Mouse (Mus musculus) kidney, adult 2 months (tissue): ENCODE results near the gene Plin2. TPM values are rescaled to one million over a fixed set of nuclear protein-coding genes. Genes with fewer than 3 reads are reported as not detected.
A peak's percentile ranks its signal among the peaks of the same experiment; 100 is the strongest.

ENCODE experiments used
- DNase-seq: peaks from one replicate; pipeline ENCODE4 v3.0.0; 2021
- H3K27ac ChIP-seq: fragments of 200-500 bp; 2 replicates; pipeline ENCODE4 v1.5.1; 2012; ENCODE audit warnings: low read depth, low read length, control low read depth, inconsistent platforms; ENCODE audit not compliant: insufficient read depth
- H3K27me3 ChIP-seq: fragments of 200-500 bp; replicated peaks from 2 replicates; pipeline ENCODE4 v1.6.1; 2012; ENCODE audit warnings: mild to moderate bottlenecking, moderate library complexity, low read length, inconsistent platforms; ENCODE audit not compliant: control insufficient read depth, insufficient read depth
- H3K36me3 ChIP-seq: fragments of 200-500 bp; 2 replicates; pipeline ENCODE4 v1.6.1; 2012; ENCODE audit warnings: mild to moderate bottlenecking, moderate library complexity, low read length, inconsistent platforms; ENCODE audit not compliant: control insufficient read depth, insufficient read depth
- H3K4me1 ChIP-seq: fragments of 200-500 bp; 2 replicates; pipeline ENCODE4 v1.6.1; 2011; ENCODE audit warnings: low read length; ENCODE audit not compliant: control insufficient read depth, insufficient read depth
- H3K4me3 ChIP-seq: fragments of 200-500 bp; 2 replicates; pipeline ENCODE4 v1.5.1; 2011; ENCODE audit warnings: mild to moderate bottlenecking, low read depth, low read length, control low read depth; ENCODE audit not compliant: insufficient read depth
- CTCF ChIP-seq: fragments of 200-500 bp; conservative IDR thresholded peaks from 2 replicates; pipeline ENCODE4 v1.5.1; 2011; ENCODE audit warnings: low read depth, mild to moderate bottlenecking, control low read depth, low read length, moderate library complexity, mixed read lengths; ENCODE audit not compliant: insufficient read depth, insufficient read length
- POLR2A ChIP-seq: fragments of 200-500 bp; IDR thresholded peaks from one replicate; pipeline ENCODE4 v1.6.1; 2011; ENCODE audit warnings: low read depth, low read length, control low read depth
- WGBS: fragments of 180-500 bp; shearing (Covaris S2); methylation state at CpG from one replicate; pipeline ENCODE4 v1.1.7; 2018; 5-methylcytosine and 5-hydroxymethylcytosine counted together
- polyA plus RNA-seq: library from polyadenylated mRNA; depleted of rRNA; stranded (reverse); fragments of >200 nt; gene quantifications from 2 replicates; pipeline ENCODE4 v1.2.3, GENCODE M21; 2012

The Plin2 gene
- polyA plus RNA-seq, 1 experiment, result 143 TPM

DNA sequence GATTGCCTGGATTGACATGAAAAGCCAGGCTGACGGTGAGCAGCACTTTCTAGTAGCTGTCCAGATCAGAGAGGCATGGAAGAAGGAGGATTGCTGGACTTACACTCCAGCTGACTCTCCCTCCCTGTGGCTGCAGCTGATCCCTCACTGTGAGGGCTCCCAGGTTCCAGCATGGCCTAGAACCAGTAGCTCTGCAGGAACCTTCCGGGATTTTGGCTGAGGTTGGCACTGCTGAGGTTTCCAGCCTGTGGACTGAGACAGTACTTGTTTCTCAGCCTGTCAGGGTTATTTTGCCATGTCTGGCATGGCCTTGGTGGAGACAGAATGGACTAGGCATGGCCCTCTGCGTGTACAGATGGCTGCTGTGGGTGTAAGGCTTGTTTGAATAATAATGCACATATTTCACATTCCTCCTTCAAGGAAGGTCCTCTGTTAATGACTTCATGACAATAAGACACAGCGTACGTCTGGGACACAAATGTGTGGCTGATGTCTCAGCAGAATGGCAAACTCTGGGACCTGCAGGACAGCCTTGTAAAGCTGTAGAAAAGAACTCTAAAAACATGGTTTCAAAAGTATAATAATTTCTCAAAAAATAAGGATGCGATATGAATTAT, 40.3 kb upstream of the Plin2 start:
- no peaks in the 10 kb centered on the region for H3K27me3 ChIP-seq
- H3K4me1 ChIP-seq, result no peaks in the 10 kb centered on the region
- H3K4me3 ChIP-seq, result no peak overlapping the region
- no peak overlapping the region for H3K27ac ChIP-seq
- WGBS, result 73% methylated on average over 6 of the region's 6 CpGs
- TF ChIP-seq POLR2A (no peak), CTCF (no peak)
- no peaks in the 10 kb centered on the region for H3K36me3 ChIP-seq
- no peak for DNase-seq

DNA sequence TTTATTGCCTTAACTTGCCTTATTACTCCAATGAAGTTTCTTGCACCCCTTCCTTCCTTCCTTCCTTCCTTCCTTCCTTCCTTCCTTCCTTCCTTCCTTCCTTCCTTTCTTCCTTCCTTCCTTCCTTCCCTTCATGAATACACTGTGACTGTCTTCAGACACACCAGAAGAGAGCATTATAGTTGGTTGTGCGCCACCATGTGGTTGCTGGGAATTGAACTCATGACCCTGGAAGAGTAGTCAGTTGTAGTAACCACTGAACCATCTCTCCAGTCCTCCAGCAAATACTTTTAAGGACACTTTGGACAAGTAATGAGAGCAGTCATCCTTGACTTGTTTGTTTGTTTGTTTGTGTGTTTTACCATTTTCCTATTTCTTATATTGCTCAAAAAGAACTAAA, 38.9 kb upstream of the Plin2 start:
- 42% methylated on average over 1 of the region's 1 CpGs for WGBS
- Histone ChIP-seq H3K4me3 (no peak overlapping the region), H3K4me1 (no peaks in the 10 kb centered on the region), H3K27ac (no peak overlapping the region), H3K36me3 (no peaks in the 10 kb centered on the region), H3K27me3 (no peaks in the 10 kb centered on the region)
- no peak for TF ChIP-seq CTCF
- no peak for TF ChIP-seq POLR2A
- DNase-seq, result no peak

DNA sequence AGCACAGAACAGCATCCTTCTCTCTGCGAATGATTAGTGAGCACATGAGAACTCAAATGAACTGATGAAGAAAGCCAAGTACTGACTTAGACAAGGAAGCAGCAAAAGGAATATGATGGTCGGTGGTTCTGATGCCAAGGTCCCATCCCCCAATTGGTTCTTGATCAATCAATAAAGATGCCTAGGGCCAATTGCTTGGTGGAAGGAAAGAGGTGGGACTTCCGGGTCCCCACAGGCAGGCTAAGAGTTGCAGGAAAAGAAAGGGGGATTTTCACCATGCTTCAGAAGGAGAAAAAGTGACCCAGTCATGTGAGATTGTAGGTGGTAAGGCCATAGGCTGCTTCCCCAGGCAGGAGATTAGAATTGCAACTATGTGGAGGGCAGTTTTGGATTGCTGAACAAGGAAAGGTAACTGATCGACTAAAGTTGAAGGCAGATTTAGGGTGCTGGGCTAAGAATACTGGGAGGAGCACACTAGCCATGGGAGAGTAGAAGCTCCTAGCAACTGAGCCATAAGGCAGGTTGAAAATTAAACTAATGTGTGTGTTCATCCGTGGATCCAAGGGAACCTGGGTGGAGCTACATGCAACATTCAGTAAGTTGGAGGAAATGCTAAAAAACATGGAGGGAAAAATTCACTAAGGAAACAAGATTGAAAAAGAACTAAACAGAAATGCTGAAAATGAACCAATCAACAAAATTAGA, 29.5 kb upstream of the Plin2 start:
- H3K27ac ChIP-seq, result no peak overlapping the region
- DNase-seq, result peak; percentile 49
- peaks cover 3% of the 10 kb centered on the region; the same call in 1 of the 2 replicates for H3K4me1 ChIP-seq
- no peaks in the 10 kb centered on the region for H3K27me3 ChIP-seq
- 45% methylated on average over 5 of the region's 5 CpGs for WGBS
- no peaks in the 10 kb centered on the region for H3K36me3 ChIP-seq
- TF ChIP-seq CTCF (no peak), POLR2A (no peak)
- no peak overlapping the region for H3K4me3 ChIP-seq

DNA sequence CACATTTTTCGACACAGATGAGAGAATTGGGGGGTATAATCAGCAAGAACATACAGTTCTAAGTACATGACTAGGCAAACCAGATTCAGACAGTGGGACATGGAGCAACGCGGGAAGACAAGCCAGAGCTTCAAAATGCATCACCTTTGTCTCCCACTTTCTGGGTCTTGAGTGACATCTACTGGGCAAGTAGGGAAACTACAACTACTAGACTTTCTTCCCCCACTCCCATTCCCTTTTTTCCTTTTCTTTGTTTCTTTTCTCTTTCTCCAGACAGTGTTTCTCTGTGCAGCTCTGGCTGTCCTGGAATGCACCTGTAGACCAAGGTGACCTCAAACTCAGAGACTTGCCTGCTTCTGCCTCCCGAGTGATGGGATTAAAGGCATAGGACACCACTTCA, 27.0 kb upstream of the Plin2 start:
- H3K4me3 ChIP-seq, result no peak overlapping the region
- peak; percentile 53 for DNase-seq
- no peaks in the 10 kb centered on the region for H3K27me3 ChIP-seq
- 5% methylated on average over 4 of the region's 4 CpGs for WGBS
- no peaks in the 10 kb centered on the region for H3K36me3 ChIP-seq
- peaks cover 3% of the 10 kb centered on the region; the same call in 1 of the 2 replicates for H3K4me1 ChIP-seq
- no peak overlapping the region for H3K27ac ChIP-seq
- TF ChIP-seq POLR2A (no peak), CTCF (peak; percentile 79)

DNA sequence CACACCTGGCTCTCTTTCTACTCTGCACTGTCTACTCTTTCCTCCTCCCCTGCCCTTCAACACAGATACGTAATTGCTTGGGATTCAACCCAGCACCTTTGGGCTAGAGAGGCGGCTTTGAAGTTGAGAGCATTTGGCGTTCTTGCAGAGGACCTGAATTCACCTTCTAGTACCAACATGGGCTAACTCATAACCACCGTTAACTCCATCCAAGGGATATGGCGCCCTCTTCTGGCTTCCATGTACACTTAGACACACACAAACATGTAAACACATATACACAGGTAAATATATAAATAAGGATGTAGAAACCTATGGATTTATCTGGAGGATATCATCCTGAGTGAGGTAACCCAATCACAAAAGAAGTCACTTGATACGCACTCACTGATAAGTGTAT, 25.2 kb upstream of the Plin2 start:
- Histone ChIP-seq H3K36me3 (no peaks in the 10 kb centered on the region), H3K27me3 (no peaks in the 10 kb centered on the region), H3K4me3 (no peak overlapping the region), H3K27ac (no peak overlapping the region), H3K4me1 (peaks cover 6% of the 10 kb centered on the region; the same call in 1 of the 2 replicates)
- DNase-seq, result peak; percentile 74
- TF ChIP-seq CTCF (peak; percentile 44), POLR2A (no peak)
- WGBS, result 35% methylated on average over 6 of the region's 6 CpGs

DNA sequence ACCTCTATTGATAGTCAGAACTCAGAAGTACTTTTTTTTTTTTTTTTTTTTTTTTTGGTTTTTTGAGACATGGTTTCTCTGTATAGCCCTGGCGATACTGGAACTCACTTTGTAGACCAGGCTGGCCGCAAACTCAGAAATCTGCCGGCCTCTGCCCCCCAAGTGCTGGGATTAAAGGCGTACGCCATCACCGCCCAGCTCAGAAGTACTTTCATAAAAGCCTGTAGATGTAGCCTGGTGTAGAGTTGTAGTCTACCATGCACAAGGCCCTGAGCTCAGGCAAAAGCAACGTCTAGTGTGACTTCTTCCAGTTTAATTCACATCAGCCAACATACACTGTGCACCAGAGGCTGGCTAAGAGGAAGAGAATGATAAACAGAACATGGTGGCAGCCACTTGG, 23.1 kb upstream of the Plin2 start:
- H3K27me3 ChIP-seq, result no peaks in the 10 kb centered on the region
- H3K4me3 ChIP-seq, result no peak overlapping the region
- H3K4me1 ChIP-seq, result peaks cover 10% of the 10 kb centered on the region; the same call in 1 of the 2 replicates
- TF ChIP-seq CTCF, result no peak
- TF ChIP-seq POLR2A, result no peak
- H3K36me3 ChIP-seq, result no peaks in the 10 kb centered on the region
- no peak for DNase-seq
- 95% methylated on average over 7 of the region's 7 CpGs for WGBS
- H3K27ac ChIP-seq, result no peak overlapping the region

DNA sequence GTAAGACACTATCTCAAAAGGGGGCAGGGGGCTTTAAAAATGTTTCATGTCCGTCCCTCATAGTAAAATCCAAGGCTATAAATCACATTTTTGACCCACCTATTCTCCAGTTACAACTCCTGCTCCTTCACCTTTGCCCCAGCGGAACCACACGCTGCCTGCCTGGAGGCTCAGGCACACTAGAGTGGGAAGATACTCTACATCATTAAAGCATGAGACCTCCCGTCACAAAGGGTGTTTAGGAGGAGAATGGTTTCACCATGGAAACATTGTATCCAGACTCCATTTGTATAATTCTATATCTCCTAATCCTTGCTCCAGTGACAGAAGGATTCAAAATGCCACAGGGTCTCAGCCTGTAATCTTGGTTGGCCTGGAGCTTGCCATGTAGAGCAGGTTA, 21.4 kb upstream of the Plin2 start:
- Histone ChIP-seq H3K27me3 (no peaks in the 10 kb centered on the region), H3K4me1 (peaks cover 10% of the 10 kb centered on the region; the same call in 1 of the 2 replicates), H3K27ac (no peak overlapping the region), H3K4me3 (no peak overlapping the region), H3K36me3 (no peaks in the 10 kb centered on the region)
- TF ChIP-seq CTCF (no peak), POLR2A (no peak)
- no peak for DNase-seq
- 76% methylated on average over 4 of the region's 4 CpGs for WGBS
